Mouse (Mus musculus): ENCODE measurements around the gene Svs4. TPM values are rescaled to one million over a fixed set of nuclear protein-coding genes. Genes with fewer than 3 reads are reported as not detected.
"Not testable (repeated sequence)": the region's sequence is repeated elsewhere in the genome, so short reads cannot be mapped to it uniquely, and the experiment has no call there.

The Svs4 gene
- polyA plus RNA-seq (2015; fragmentation: Nextera tagmentation; extraction: Ambion mirVana) = not detected in 2 replicates

- DNase-seq (ENCODE audit: low spot score) (no peak), ATAC-seq (ENCODE audit: low FRiP score, low TSS enrichment) (no peak)
- Histone ChIP-seq H3K36me3 (ENCODE audit: control insufficient read depth, insufficient read depth, low read length) (no peaks in the 10 kb centered on the region), H3K4me1 (replicated peaks; ENCODE audit: control insufficient read depth, insufficient read depth) (no peaks in the 10 kb centered on the region), H3K4me2 (replicated peaks; ENCODE audit: low read depth) (no peak within 1 kb of the TSS), H3K27me3 (ENCODE audit: control insufficient read depth, insufficient read depth, low read length) (no peaks in the 10 kb centered on the region), H3K27ac (replicated peaks) (no peak within 1 kb of the TSS), H3K4me3 (ENCODE audit: low read depth, low read length) (no peak within 1 kb of the TSS), H3K9me3 (ENCODE audit: control insufficient read depth, low read length) (no peaks in the 10 kb centered on the region), H3K9ac (ENCODE audit: low read length) (no peak within 1 kb of the TSS)
- no peak for TF ChIP-seq EP300 (optimal IDR thresholded peaks at IDR 0.05)
- TF ChIP-seq CTCF (IDR thresholded peaks at IDR 0.05; ENCODE audit: low read depth) = no peak
- 93% methylated on average over 4 of the region's 4 CpGs for WGBS
These were observed at the start of gene Svs4 for GRCm38 (mm10) chr2:164278359-164278758. TSS of gene Svs4 (minus strand) at chr2:164278459.

- ATAC-seq (ENCODE audit: low FRiP score, low TSS enrichment) (no peak), DNase-seq (ENCODE audit: low spot score) (no peak)
- Histone ChIP-seq H3K4me3 (ENCODE audit: low read depth, low read length) (no peak overlapping the region), H3K27ac (replicated peaks) (no peak overlapping the region), H3K4me2 (replicated peaks; ENCODE audit: low read depth) (no peak overlapping the region), H3K9ac (ENCODE audit: low read length) (no peak overlapping the region), H3K9me3 (ENCODE audit: control insufficient read depth, low read length) (no peaks in the 10 kb centered on the region), H3K36me3 (ENCODE audit: control insufficient read depth, insufficient read depth, low read length) (no peaks in the 10 kb centered on the region), H3K27me3 (ENCODE audit: control insufficient read depth, insufficient read depth, low read length) (no peaks in the 10 kb centered on the region), H3K4me1 (replicated peaks; ENCODE audit: control insufficient read depth, insufficient read depth) (no peaks in the 10 kb centered on the region)
- TF ChIP-seq CTCF (IDR thresholded peaks at IDR 0.05; ENCODE audit: low read depth) = no peak
- WGBS = 67% methylated on average over 6 of the region's 6 CpGs
These were observed 42.7 kb upstream of the Svs4 start for GRCm38 (mm10) chr2:164320983-164321382.

GRCm38 (mm10) chr2:164316451-164316850 lies 38.2 kb upstream of the Svs4 start, which contains the start of gene Svs6:
TSS of gene Svs6 (plus strand) at chr2:164316751.
- 79% methylated on average over 1 of the region's 1 CpGs for WGBS
- not testable (repeated sequence) for DNase-seq (ENCODE audit: low spot score); H3K9ac ChIP-seq (ENCODE audit: low read length)

GRCm38 (mm10) chr2:164315460-164315859 lies 37.2 kb upstream of the Svs4 start:
- not testable (repeated sequence) for DNase-seq (ENCODE audit: low spot score); H3K27me3 ChIP-seq (ENCODE audit: control insufficient read depth, insufficient read depth, low read length); H3K36me3 ChIP-seq (ENCODE audit: control insufficient read depth, insufficient read depth, low read length); ATAC-seq (ENCODE audit: low FRiP score, low TSS enrichment); H3K4me2 ChIP-seq (replicated peaks; ENCODE audit: low read depth); H3K4me1 ChIP-seq (replicated peaks; ENCODE audit: control insufficient read depth, insufficient read depth); H3K27ac ChIP-seq (replicated peaks); H3K9ac ChIP-seq (ENCODE audit: low read length); H3K4me3 ChIP-seq (ENCODE audit: low read depth, low read length); H3K9me3 ChIP-seq (ENCODE audit: control insufficient read depth, low read length)

More at GRCm38 (mm10) chr2:164316451-164316850, 38.2 kb upstream of the Svs4 start, which contains the start of gene Svs6:
- ATAC-seq (ENCODE audit: low FRiP score, low TSS enrichment); H3K4me3 ChIP-seq (ENCODE audit: low read depth, low read length); H3K4me2 ChIP-seq (replicated peaks; ENCODE audit: low read depth); H3K27ac ChIP-seq (replicated peaks); H3K27me3 ChIP-seq (ENCODE audit: control insufficient read depth, insufficient read depth, low read length); H3K36me3 ChIP-seq (ENCODE audit: control insufficient read depth, insufficient read depth, low read length); H3K4me1 ChIP-seq (replicated peaks; ENCODE audit: control insufficient read depth, insufficient read depth); H3K9me3 ChIP-seq (ENCODE audit: control insufficient read depth, low read length): not testable (repeated sequence)

GRCm38 (mm10) chr2:164312599-164312998 lies 34.3 kb upstream of the Svs4 start:
- Histone ChIP-seq H3K27me3 (ENCODE audit: control insufficient read depth, insufficient read depth, low read length) (no peaks in the 10 kb centered on the region), H3K4me3 (ENCODE audit: low read depth, low read length) (no peak overlapping the region), H3K27ac (replicated peaks) (no peak overlapping the region), H3K36me3 (ENCODE audit: control insufficient read depth, insufficient read depth, low read length) (no peaks in the 10 kb centered on the region), H3K9ac (ENCODE audit: low read length) (no peak overlapping the region), H3K4me2 (replicated peaks; ENCODE audit: low read depth) (no peak overlapping the region), H3K9me3 (ENCODE audit: control insufficient read depth, low read length) (no peaks in the 10 kb centered on the region), H3K4me1 (replicated peaks; ENCODE audit: control insufficient read depth, insufficient read depth) (no peaks in the 10 kb centered on the region)
- ATAC-seq (ENCODE audit: low FRiP score, low TSS enrichment) (no peak), DNase-seq (ENCODE audit: low spot score) (no peak)
- 80% methylated on average over 5 of the region's 5 CpGs for WGBS
- no peak for TF ChIP-seq EP300 (optimal IDR thresholded peaks at IDR 0.05)

GRCm38 (mm10) chr2:164288968-164289367 lies 10.7 kb upstream of the Svs4 start, which contains the start of gene Svs3a:
TSS of gene Svs3a (plus strand) at chr2:164289268.
- not testable (repeated sequence) for H3K4me3 ChIP-seq (ENCODE audit: low read depth, low read length); H3K9me3 ChIP-seq (ENCODE audit: control insufficient read depth, low read length); H3K4me2 ChIP-seq (replicated peaks; ENCODE audit: low read depth); H3K9ac ChIP-seq (ENCODE audit: low read length); H3K27me3 ChIP-seq (ENCODE audit: control insufficient read depth, insufficient read depth, low read length); DNase-seq (ENCODE audit: low spot score); H3K36me3 ChIP-seq (ENCODE audit: control insufficient read depth, insufficient read depth, low read length); H3K27ac ChIP-seq (replicated peaks); ATAC-seq (ENCODE audit: low FRiP score, low TSS enrichment); H3K4me1 ChIP-seq (replicated peaks; ENCODE audit: control insufficient read depth, insufficient read depth)
- WGBS = 79% methylated on average over 1 of the region's 1 CpGs

- DNase-seq (ENCODE audit: low spot score); H3K27ac ChIP-seq (replicated peaks); H3K4me3 ChIP-seq (ENCODE audit: low read depth, low read length); ATAC-seq (ENCODE audit: low FRiP score, low TSS enrichment); H3K9ac ChIP-seq (ENCODE audit: low read length); H3K9me3 ChIP-seq (ENCODE audit: control insufficient read depth, low read length); H3K4me1 ChIP-seq (replicated peaks; ENCODE audit: control insufficient read depth, insufficient read depth); H3K27me3 ChIP-seq (ENCODE audit: control insufficient read depth, insufficient read depth, low read length); H3K4me2 ChIP-seq (replicated peaks; ENCODE audit: low read depth); H3K36me3 ChIP-seq (ENCODE audit: control insufficient read depth, insufficient read depth, low read length): not testable (repeated sequence)
- 79% methylated on average over 1 of the region's 1 CpGs for WGBS
These were observed 21.7 kb downstream of the Svs4 start, which contains the start of gene Svs3b for GRCm38 (mm10) chr2:164256540-164256939. TSS of gene Svs3b (minus strand) at chr2:164256640.
